Mouse (Mus musculus): ENCODE measurements around the gene Trnp1. TPM values are rescaled to one million over a fixed set of nuclear protein-coding genes. Genes with fewer than 3 reads are reported as not detected.

Gene Trnp1
- polyA plus RNA-seq, 1 experiment from 2014 or later, result not detected

DNA sequence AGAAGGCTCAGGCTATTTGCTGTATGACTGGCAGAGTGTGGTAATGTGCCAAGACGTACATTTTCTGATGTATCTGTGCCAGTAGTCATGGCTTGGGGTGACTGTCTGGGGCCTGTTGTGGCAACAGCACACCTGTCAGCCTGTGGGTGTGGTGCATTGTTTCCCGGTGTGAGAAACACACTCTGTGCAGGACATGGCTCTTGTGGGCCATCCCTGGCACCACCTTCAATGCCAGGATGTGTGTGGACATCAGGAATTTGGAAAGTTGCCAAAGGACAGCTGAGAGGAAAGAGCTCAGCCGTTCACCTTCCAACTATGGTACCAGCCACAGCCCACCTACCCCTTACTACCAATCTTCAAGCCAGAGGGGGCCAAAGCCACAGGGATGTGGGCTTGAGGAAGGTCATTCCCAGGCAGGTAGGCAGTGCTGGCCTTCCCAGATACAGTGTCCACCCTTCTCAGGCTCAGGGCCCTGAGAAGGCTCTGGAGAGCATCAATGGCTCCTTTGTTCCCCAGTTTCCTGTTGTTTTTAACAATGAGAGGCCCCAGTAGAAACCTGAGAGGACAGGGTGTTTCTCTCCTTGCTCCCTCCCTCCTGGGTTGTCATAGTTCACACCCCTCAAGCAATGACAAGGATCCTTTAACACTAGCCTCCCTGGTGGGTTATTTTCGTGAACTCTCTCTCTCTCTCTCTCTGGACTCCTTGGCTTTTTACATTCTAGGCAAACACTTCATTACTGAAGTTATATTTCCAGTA lies 8.7 kb downstream of the Trnp1 start:
- peaks cover 8% of the 10 kb centered on the region for H3K27me3 ChIP-seq (ENCODE audit: insufficient read depth, low read length)
- H3K27ac ChIP-seq (ENCODE audit: low read depth), result no peak overlapping the region
- H3K4me2 ChIP-seq (ENCODE audit: low read depth, low read length), result no peak overlapping the region
- H3K9ac ChIP-seq (replicated peaks), result no peak overlapping the region
- peaks cover 6% of the 10 kb centered on the region for H3K4me1 ChIP-seq (ENCODE audit: insufficient read depth)
- H3K9me3 ChIP-seq (ENCODE audit: low read length), result no peaks in the 10 kb centered on the region
- WGBS (ENCODE audit: insufficient replicate concordance), result 61% methylated on average over 4 of the region's 4 CpGs
- DNase-seq (no peak), ATAC-seq (no peak)
- TF ChIP-seq CTCF (IDR thresholded peaks at IDR 0.05; ENCODE audit: low read depth), result no peak
- no peak for TF ChIP-seq EP300 (IDR thresholded peaks at IDR 0.05; ENCODE audit: low read depth)
- H3K36me3 ChIP-seq (replicated peaks; ENCODE audit: insufficient read depth, low read length), result no peaks in the 10 kb centered on the region
- no peak overlapping the region for H3K4me3 ChIP-seq (ENCODE audit: low read depth, low read length)

DNA sequence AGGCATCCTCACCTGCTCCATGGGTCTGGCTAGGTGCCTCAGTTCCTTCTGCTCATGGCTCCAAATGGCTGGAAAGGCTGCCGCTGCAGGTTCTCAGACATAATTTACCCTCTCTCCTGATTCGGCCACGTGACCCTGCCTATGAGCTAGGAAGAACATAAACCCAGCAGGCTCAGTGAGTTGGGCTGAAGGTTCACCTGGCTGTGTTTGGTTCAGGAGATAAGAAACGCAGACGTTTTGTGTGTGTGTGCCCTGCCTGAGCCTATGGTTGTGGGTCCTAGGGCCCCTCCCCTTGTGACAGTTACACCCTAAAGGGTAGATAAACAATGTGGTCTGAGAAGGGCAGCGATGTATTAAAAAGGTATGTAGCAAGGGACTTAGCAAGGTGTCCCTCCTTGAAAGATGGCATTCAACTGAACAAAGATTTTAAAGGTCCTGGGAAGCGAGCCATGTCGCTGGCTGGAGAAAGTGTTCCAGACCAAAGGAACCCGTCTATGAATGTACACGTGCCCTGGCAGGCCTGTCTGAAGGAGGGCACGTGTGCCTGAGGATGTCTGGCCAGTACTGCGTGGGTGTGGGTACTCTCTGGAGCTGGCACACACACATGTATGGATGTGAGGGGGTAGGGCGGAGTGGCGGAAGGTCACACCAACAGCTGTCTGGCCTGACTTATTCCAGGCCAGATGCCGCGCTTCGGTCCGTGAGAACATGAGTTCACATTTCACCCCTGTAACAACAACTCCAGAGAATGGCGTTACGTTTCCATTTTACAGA lies 9.5 kb downstream of the Trnp1 start:
- ATAC-seq (peak; percentile 65), DNase-seq (no peak)
- no peak overlapping the region for H3K4me2 ChIP-seq (ENCODE audit: low read depth, low read length)
- no peak overlapping the region for H3K4me3 ChIP-seq (ENCODE audit: low read depth, low read length)
- WGBS (ENCODE audit: insufficient replicate concordance), result 67% methylated on average over 20 of the region's 20 CpGs
- no peak overlapping the region for H3K27ac ChIP-seq (ENCODE audit: low read depth)
- H3K4me1 ChIP-seq (ENCODE audit: insufficient read depth), result peaks cover under 1% of the 10 kb centered on the region
- H3K9ac ChIP-seq (replicated peaks), result no peak overlapping the region
- no peaks in the 10 kb centered on the region for H3K9me3 ChIP-seq (ENCODE audit: low read length)
- TF ChIP-seq CTCF (IDR thresholded peaks at IDR 0.05; ENCODE audit: low read depth) (no peak), EP300 (IDR thresholded peaks at IDR 0.05; ENCODE audit: low read depth) (peak; percentile 23; the same call in 1 of the 2 replicates)
- H3K27me3 ChIP-seq (ENCODE audit: insufficient read depth, low read length), result peaks cover 10% of the 10 kb centered on the region; the same call in 1 of the 2 replicates
- no peaks in the 10 kb centered on the region for H3K36me3 ChIP-seq (replicated peaks; ENCODE audit: insufficient read depth, low read length)

- WGBS (ENCODE audit: insufficient replicate concordance), result 90% methylated on average over 26 of the region's 26 CpGs
- Histone ChIP-seq H3K4me2 (ENCODE audit: low read depth, low read length) (no peak overlapping the region), H3K9me3 (ENCODE audit: low read length) (no peaks in the 10 kb centered on the region), H3K4me1 (ENCODE audit: insufficient read depth) (no peaks in the 10 kb centered on the region; the same call in 1 of the 2 replicates), H3K9ac (replicated peaks) (no peak overlapping the region), H3K36me3 (replicated peaks; ENCODE audit: insufficient read depth, low read length) (no peaks in the 10 kb centered on the region), H3K27ac (ENCODE audit: low read depth) (no peak overlapping the region), H3K27me3 (ENCODE audit: insufficient read depth, low read length) (peaks cover 19% of the 10 kb centered on the region; the same call in 1 of the 2 replicates), H3K4me3 (ENCODE audit: low read depth, low read length) (no peak overlapping the region)
- ATAC-seq (no peak), DNase-seq (no peak)
- TF ChIP-seq CTCF (IDR thresholded peaks at IDR 0.05; ENCODE audit: low read depth), result no peak
- no peak for TF ChIP-seq EP300 (IDR thresholded peaks at IDR 0.05; ENCODE audit: low read depth)
Observed at GRCm38 (mm10) chr4:133486673-133487357, 11.5 kb downstream of the Trnp1 start.

- 85% methylated on average over 28 of the region's 28 CpGs for WGBS (ENCODE audit: insufficient replicate concordance)
- peaks cover 28% of the 10 kb centered on the region for H3K27me3 ChIP-seq (ENCODE audit: insufficient read depth, low read length)
Observed at GRCm38 (mm10) chr4:133485691-133486425, 12.5 kb downstream of the Trnp1 start.

DNA sequence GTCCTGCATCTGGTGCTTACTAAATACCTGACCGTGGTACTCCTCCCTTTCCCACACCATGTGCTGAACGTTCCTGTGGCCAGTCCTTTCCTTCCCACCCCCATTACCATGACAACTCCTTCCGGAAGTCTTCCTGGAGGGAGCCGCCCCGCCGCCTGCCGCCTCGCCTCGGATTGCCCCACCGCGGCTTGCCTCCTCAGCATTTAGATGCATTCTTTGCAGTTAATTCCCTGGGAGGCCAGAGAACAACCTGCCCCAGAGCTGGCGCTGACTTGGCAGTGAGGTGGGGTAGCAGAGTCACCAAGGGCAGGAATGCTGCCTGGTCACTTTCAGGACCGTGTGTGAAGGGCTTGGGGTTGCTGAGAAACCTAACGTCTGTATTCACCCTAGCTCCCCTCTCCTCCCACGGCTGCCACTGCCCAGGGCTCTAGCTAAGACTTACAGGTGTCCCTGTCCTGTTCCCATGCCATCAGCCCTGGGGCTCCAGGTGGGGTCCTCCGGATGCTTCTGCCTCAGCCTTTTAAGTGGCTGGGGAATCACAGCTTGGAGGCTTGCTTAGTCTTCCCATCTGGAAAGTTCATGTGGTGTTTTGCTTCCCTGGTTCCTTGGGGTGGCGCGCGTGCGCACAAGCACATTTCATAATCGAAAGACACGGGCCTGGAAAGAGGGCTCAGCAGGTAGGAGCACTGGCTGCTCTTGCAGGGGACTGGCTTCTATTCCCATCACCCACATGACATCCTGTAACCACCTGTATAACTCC lies 13.9 kb downstream of the Trnp1 start:
- H3K4me3 ChIP-seq (ENCODE audit: low read depth, low read length), result no peak overlapping the region
- TF ChIP-seq CTCF (IDR thresholded peaks at IDR 0.05; ENCODE audit: low read depth) (no peak), EP300 (IDR thresholded peaks at IDR 0.05; ENCODE audit: low read depth) (no peak)
- no peak for ATAC-seq
- no peak overlapping the region for H3K9ac ChIP-seq (replicated peaks)
- DNase-seq, result no peak
- peaks cover 38% of the 10 kb centered on the region for H3K27me3 ChIP-seq (ENCODE audit: insufficient read depth, low read length)
- WGBS (ENCODE audit: insufficient replicate concordance), result 17% methylated on average over 22 of the region's 22 CpGs
- H3K36me3 ChIP-seq (replicated peaks; ENCODE audit: insufficient read depth, low read length), result no peaks in the 10 kb centered on the region
- H3K4me2 ChIP-seq (ENCODE audit: low read depth, low read length), result peak overlapping the region; percentile 38
- no peaks in the 10 kb centered on the region for H3K9me3 ChIP-seq (ENCODE audit: low read length)
- no peak overlapping the region for H3K27ac ChIP-seq (ENCODE audit: low read depth)
- peaks cover 6% of the 10 kb centered on the region for H3K4me1 ChIP-seq (ENCODE audit: insufficient read depth)

More at GRCm38 (mm10) chr4:133485691-133486425, 12.5 kb downstream of the Trnp1 start:
- Histone ChIP-seq H3K4me1 (ENCODE audit: insufficient read depth) (no peaks in the 10 kb centered on the region; the same call in 1 of the 2 replicates), H3K4me3 (ENCODE audit: low read depth, low read length) (no peak overlapping the region), H3K27ac (ENCODE audit: low read depth) (no peak overlapping the region), H3K9ac (replicated peaks) (no peak overlapping the region), H3K9me3 (ENCODE audit: low read length) (no peaks in the 10 kb centered on the region), H3K4me2 (ENCODE audit: low read depth, low read length) (no peak overlapping the region), H3K36me3 (replicated peaks; ENCODE audit: insufficient read depth, low read length) (no peaks in the 10 kb centered on the region)
- TF ChIP-seq EP300 (IDR thresholded peaks at IDR 0.05; ENCODE audit: low read depth) (no peak), CTCF (IDR thresholded peaks at IDR 0.05; ENCODE audit: low read depth) (no peak)
- DNase-seq (no peak), ATAC-seq (no peak)
